Mouse (Mus musculus): ENCODE data around the gene Kcnk12. TPM values are rescaled to one million over a fixed set of nuclear protein-coding genes. Genes with fewer than 3 reads are reported as not detected.

The Kcnk12 gene
- polyA plus RNA-seq, 2 experiments, result 0.13 to 0.57 TPM

DNA sequence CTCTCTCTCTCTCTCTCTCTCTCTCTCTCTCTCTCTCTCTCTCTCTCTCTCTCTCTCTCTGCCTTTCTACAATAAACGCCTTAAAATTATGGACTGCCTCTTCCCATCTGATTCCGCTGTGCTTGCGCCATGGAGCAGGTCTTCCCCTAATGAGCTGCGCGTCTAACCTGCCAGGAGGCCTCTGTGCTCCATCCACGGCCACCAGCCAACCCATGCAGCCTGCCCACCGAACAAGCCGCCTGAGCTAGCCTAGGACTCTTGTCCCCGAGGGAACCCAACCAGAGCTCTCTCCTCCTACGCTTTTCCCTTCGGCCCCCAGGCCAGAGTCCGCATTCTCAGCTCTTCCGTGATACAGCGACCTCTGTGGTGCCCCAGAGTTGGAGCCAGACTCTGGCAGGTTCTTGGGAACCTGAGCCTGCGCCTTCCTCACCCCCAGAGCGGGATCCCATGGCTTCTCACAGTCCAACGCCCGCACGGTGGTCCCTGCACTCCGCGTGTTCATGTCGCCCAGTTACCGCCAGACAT is 28.3 kb upstream of the Kcnk12 start:
- no peak overlapping the region for H3K4me3 ChIP-seq (ENCODE audit: insufficient read depth in 1 of 2, low read depth in 2 of 2, low read length in 2 of 2)
- H3K27me3 ChIP-seq (ENCODE audit: control insufficient read depth, insufficient read depth, low read length), result no peaks in the 10 kb centered on the region; the same call in 1 of the 2 replicates
- H3K4me2 ChIP-seq (ENCODE audit: low read depth), result no peak overlapping the region
- no peaks in the 10 kb centered on the region for H3K36me3 ChIP-seq (replicated peaks; ENCODE audit: control insufficient read depth, insufficient read depth, low read depth)
- no peaks in the 10 kb centered on the region for H3K4me1 ChIP-seq (replicated peaks; ENCODE audit: control insufficient read depth in 2 of 2, insufficient read depth in 2 of 2, low read length in 1 of 2)
- H3K27ac ChIP-seq, result no peak overlapping the region
- TF ChIP-seq CTCF (IDR thresholded peaks at IDR 0.05; ENCODE audit: low read depth), result no peak
- TF ChIP-seq EP300 (IDR thresholded peaks at IDR 0.05; ENCODE audit: low read depth), result no peak
- DNase-seq (ENCODE audit: low read depth in 3 of 3, low spot score in 3 of 3) (no peak), ATAC-seq (ENCODE audit: insufficient read depth) (no peak)
- 21% methylated on average over 22 of the region's 23 CpGs for WGBS (ENCODE audit: insufficient replicate concordance)
- H3K9ac ChIP-seq (replicated peaks), result no peak overlapping the region
- no peaks in the 10 kb centered on the region for H3K9me3 ChIP-seq (ENCODE audit: control insufficient read depth, low read length)

DNA sequence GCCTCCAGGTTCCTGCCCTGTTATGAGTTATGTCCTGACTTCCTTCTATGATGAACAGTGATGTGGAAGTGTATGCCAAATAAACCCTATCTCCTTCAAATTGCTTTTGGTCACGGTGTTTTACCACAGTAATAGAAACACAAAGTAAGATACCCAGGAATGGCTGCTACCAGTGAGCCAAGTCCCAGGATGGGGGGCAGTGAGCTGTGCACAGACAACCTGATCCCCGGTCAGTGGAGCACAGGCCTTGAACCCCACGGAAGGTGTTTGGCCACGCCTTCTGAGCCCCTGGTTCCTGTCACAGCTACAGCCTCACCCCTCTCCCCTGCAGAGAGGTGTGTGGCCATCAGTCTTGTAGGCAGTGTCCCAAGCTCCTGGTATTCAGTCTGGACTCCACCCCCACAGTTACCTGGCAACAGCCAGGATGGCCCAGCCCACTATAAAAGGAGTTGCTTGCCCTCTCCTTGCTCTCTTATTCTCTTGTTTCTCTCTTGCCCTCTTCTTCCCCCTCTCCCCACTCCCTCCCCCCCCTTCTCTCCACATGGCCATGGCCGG is 27.7 kb upstream of the Kcnk12 start:
- Histone ChIP-seq H3K9ac (replicated peaks) (no peak overlapping the region), H3K4me2 (ENCODE audit: low read depth) (no peak overlapping the region), H3K36me3 (replicated peaks; ENCODE audit: control insufficient read depth, insufficient read depth, low read depth) (no peaks in the 10 kb centered on the region), H3K27ac (no peak overlapping the region), H3K9me3 (ENCODE audit: control insufficient read depth, low read length) (no peaks in the 10 kb centered on the region), H3K27me3 (ENCODE audit: control insufficient read depth, insufficient read depth, low read length) (no peaks in the 10 kb centered on the region; the same call in 1 of the 2 replicates), H3K4me3 (ENCODE audit: insufficient read depth in 1 of 2, low read depth in 2 of 2, low read length in 2 of 2) (no peak overlapping the region), H3K4me1 (replicated peaks; ENCODE audit: control insufficient read depth in 2 of 2, insufficient read depth in 2 of 2, low read length in 1 of 2) (no peaks in the 10 kb centered on the region)
- no peak for TF ChIP-seq EP300 (IDR thresholded peaks at IDR 0.05; ENCODE audit: low read depth)
- no peak for TF ChIP-seq CTCF (IDR thresholded peaks at IDR 0.05; ENCODE audit: low read depth)
- WGBS (ENCODE audit: insufficient replicate concordance), result 18% methylated on average over 5 of the region's 5 CpGs
- ATAC-seq (ENCODE audit: insufficient read depth), result no peak
- DNase-seq (ENCODE audit: low read depth in 3 of 3, low spot score in 3 of 3), result no peak

DNA sequence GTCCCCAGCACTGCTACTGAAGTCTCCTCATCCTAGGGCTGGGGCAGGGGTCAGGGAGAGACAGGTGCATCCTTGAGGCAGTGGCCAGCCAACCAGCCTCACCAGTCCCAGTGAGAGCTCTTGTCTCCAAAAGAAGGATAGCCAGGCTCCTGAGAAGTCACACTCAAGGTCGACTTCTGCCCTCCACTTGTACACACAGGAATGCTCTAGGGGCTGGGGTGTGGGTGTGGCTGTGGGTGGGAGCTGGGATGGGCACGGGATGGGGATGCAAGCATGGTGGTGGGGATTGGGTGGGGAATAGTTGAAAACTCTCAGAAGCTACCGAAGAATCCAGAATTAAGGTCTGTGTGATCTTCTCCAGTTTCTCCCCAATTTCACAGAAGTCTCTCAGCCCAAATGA is 25.2 kb upstream of the Kcnk12 start:
- no peak overlapping the region for H3K9ac ChIP-seq (replicated peaks)
- WGBS (ENCODE audit: insufficient replicate concordance), result 39% methylated on average over 3 of the region's 3 CpGs
- ATAC-seq (ENCODE audit: insufficient read depth) (no peak), DNase-seq (ENCODE audit: low read depth in 3 of 3, low spot score in 3 of 3) (no peak)
- no peak overlapping the region for H3K27ac ChIP-seq
- H3K36me3 ChIP-seq (replicated peaks; ENCODE audit: control insufficient read depth, insufficient read depth, low read depth), result no peaks in the 10 kb centered on the region
- H3K4me1 ChIP-seq (replicated peaks; ENCODE audit: control insufficient read depth in 2 of 2, insufficient read depth in 2 of 2, low read length in 1 of 2), result no peaks in the 10 kb centered on the region
- no peak overlapping the region for H3K4me3 ChIP-seq (ENCODE audit: insufficient read depth in 1 of 2, low read depth in 2 of 2, low read length in 2 of 2)
- no peak overlapping the region for H3K4me2 ChIP-seq (ENCODE audit: low read depth)
- TF ChIP-seq CTCF (IDR thresholded peaks at IDR 0.05; ENCODE audit: low read depth), result no peak
- no peak for TF ChIP-seq EP300 (IDR thresholded peaks at IDR 0.05; ENCODE audit: low read depth)
- no peaks in the 10 kb centered on the region; the same call in 1 of the 2 replicates for H3K27me3 ChIP-seq (ENCODE audit: control insufficient read depth, insufficient read depth, low read length)
- H3K9me3 ChIP-seq (ENCODE audit: control insufficient read depth, low read length), result no peaks in the 10 kb centered on the region

DNA sequence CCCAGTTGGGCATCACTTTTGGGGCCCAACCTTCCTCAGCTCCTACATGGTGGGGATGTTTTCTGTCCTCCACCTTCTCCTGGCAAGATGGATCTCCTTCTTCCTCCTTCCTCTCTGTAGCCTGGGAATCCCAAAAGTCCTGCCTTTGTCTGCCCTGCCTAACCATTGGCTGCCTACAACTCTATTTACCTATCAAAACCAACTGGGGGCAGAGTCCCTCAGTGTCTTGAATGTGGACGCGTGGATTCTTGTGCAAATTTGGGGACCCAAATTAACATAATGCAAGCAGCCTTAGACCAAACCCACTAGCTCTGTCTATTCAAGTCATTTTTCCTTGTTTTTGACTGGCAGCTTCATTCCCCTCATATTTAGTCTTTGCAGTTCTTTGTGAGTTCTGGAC is 11.8 kb upstream of the Kcnk12 start:
- Histone ChIP-seq H3K4me1 (replicated peaks; ENCODE audit: control insufficient read depth in 2 of 2, insufficient read depth in 2 of 2, low read length in 1 of 2) (no peaks in the 10 kb centered on the region), H3K36me3 (replicated peaks; ENCODE audit: control insufficient read depth, insufficient read depth, low read depth) (no peaks in the 10 kb centered on the region), H3K27ac (no peak overlapping the region), H3K9ac (replicated peaks) (no peak overlapping the region), H3K27me3 (ENCODE audit: control insufficient read depth, insufficient read depth, low read length) (no peaks in the 10 kb centered on the region), H3K4me2 (ENCODE audit: low read depth) (no peak overlapping the region), H3K4me3 (ENCODE audit: insufficient read depth in 1 of 2, low read depth in 2 of 2, low read length in 2 of 2) (no peak overlapping the region), H3K9me3 (ENCODE audit: control insufficient read depth, low read length) (no peaks in the 10 kb centered on the region)
- no peak for DNase-seq (ENCODE audit: low read depth in 3 of 3, low spot score in 3 of 3)
- ATAC-seq (ENCODE audit: insufficient read depth), result no peak
- WGBS (ENCODE audit: insufficient replicate concordance), result 65% methylated on average over 2 of the region's 2 CpGs
- no peak for TF ChIP-seq EP300 (IDR thresholded peaks at IDR 0.05; ENCODE audit: low read depth)
- no peak for TF ChIP-seq CTCF (IDR thresholded peaks at IDR 0.05; ENCODE audit: low read depth)

DNA sequence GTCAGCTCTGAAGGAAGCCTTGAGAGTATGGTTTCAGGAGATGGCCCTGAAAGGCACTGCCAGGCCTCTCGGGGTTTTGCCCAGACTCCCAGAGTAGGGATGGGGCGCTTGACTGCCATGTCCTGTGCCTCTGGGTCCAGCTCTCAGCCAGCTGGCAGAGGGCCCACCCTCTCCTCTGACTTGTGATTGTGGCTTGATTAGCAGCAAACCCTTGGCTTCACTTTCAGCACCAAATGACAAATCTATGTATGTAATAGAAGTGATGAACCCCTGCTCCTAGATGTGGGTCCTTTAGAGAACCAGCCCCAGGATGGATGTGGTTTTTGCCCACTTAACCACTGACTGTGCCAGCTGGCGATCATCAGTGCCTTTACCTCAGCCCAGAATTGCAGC is 2.1 kb upstream of the Kcnk12 start:
- Histone ChIP-seq H3K27ac (no peak overlapping the region), H3K4me2 (ENCODE audit: low read depth) (no peak overlapping the region), H3K27me3 (ENCODE audit: control insufficient read depth, insufficient read depth, low read length) (peaks cover 44% of the 10 kb centered on the region), H3K9me3 (ENCODE audit: control insufficient read depth, low read length) (no peaks in the 10 kb centered on the region), H3K4me1 (replicated peaks; ENCODE audit: control insufficient read depth in 2 of 2, insufficient read depth in 2 of 2, low read length in 1 of 2) (no peaks in the 10 kb centered on the region), H3K4me3 (ENCODE audit: insufficient read depth in 1 of 2, low read depth in 2 of 2, low read length in 2 of 2) (no peak overlapping the region), H3K36me3 (replicated peaks; ENCODE audit: control insufficient read depth, insufficient read depth, low read depth) (no peaks in the 10 kb centered on the region), H3K9ac (replicated peaks) (no peak overlapping the region)
- TF ChIP-seq EP300 (IDR thresholded peaks at IDR 0.05; ENCODE audit: low read depth) (no peak), CTCF (IDR thresholded peaks at IDR 0.05; ENCODE audit: low read depth) (no peak)
- 44% methylated on average over 3 of the region's 3 CpGs for WGBS (ENCODE audit: insufficient replicate concordance)
- ATAC-seq (ENCODE audit: insufficient read depth), result no peak
- DNase-seq (ENCODE audit: low read depth in 3 of 3, low spot score in 3 of 3), result no peak

Measured in liver, embryonic 14.5 days (tissue).